Mouse (Mus musculus): Measurements from ENCODE around the gene Gif.

Gene Gif

GRCm38 (mm10) chr19:11747298-11747697 lies at the start of gene Gif:
Gif (plus strand) TSS chr19:11747554.
- DNase-seq (ENCODE audit: low read depth), result no peak

- DNase-seq (ENCODE audit: low read depth), result no peak
Observed at GRCm38 (mm10) chr19:11698342-11698741, 49.0 kb upstream of the Gif start.

- no peak for DNase-seq (ENCODE audit: low read depth)
Observed at GRCm38 (mm10) chr19:11712451-11712850, 34.9 kb upstream of the Gif start.

GRCm38 (mm10) chr19:11720071-11720470 lies 27.3 kb upstream of the Gif start:
- no peak for DNase-seq (ENCODE audit: low read depth)

- DNase-seq (ENCODE audit: low read depth), result no peak
Observed at GRCm38 (mm10) chr19:11723870-11724269, 23.5 kb upstream of the Gif start.

- DNase-seq (ENCODE audit: low read depth), result no peak
Observed at GRCm38 (mm10) chr19:11724275-11724674, 23.1 kb upstream of the Gif start.

- DNase-seq (ENCODE audit: low read depth), result no peak
Observed at GRCm38 (mm10) chr19:11725915-11726314, 21.4 kb upstream of the Gif start.

- no peak for DNase-seq (ENCODE audit: low read depth)
Observed at GRCm38 (mm10) chr19:11727304-11727703, 20.1 kb upstream of the Gif start.

GRCm38 (mm10) chr19:11730278-11730677 lies 17.1 kb upstream of the Gif start:
- no peak for DNase-seq (ENCODE audit: low read depth)

- DNase-seq (ENCODE audit: low read depth), result no peak
Observed at GRCm38 (mm10) chr19:11736455-11736854, 10.9 kb upstream of the Gif start.

GRCm38 (mm10) chr19:11745680-11746079 lies 1.7 kb upstream of the Gif start:
- DNase-seq (ENCODE audit: low read depth), result no peak

GRCm38 (mm10) chr19:11765059-11765458 lies 17.7 kb downstream of the Gif start:
- DNase-seq (ENCODE audit: low read depth), result no peak

GRCm38 (mm10) chr19:11766413-11766812 lies 19.1 kb downstream of the Gif start:
- no peak for DNase-seq (ENCODE audit: low read depth)

- no peak for DNase-seq (ENCODE audit: low read depth)
Observed at GRCm38 (mm10) chr19:11768163-11768562, 20.8 kb downstream of the Gif start.

- DNase-seq (ENCODE audit: low read depth), result no peak
Observed at GRCm38 (mm10) chr19:11769257-11769920, 22.0 kb downstream of the Gif start.

GRCm38 (mm10) chr19:11770205-11770892 lies 23.0 kb downstream of the Gif start, which contains the start of gene Mrpl16:
Mrpl16 (plus strand) TSS chr19:11770391.
- peak; percentile 92 for DNase-seq (ENCODE audit: low read depth)

GRCm38 (mm10) chr19:11777191-11777865 lies 30.0 kb downstream of the Gif start:
- peak; percentile 59 for DNase-seq (ENCODE audit: low read depth)

- no peak for DNase-seq (ENCODE audit: low read depth)
Observed at GRCm38 (mm10) chr19:11785409-11786154, 38.2 kb downstream of the Gif start.

- no peak for DNase-seq (ENCODE audit: low read depth)
Observed at GRCm38 (mm10) chr19:11787826-11788225, 40.5 kb downstream of the Gif start.

- no peak for DNase-seq (ENCODE audit: low read depth)
Observed at GRCm38 (mm10) chr19:11788876-11789275, 41.5 kb downstream of the Gif start.

GRCm38 (mm10) chr19:11791825-11792224 lies 44.5 kb downstream of the Gif start:
- DNase-seq (ENCODE audit: low read depth), result no peak

- DNase-seq (ENCODE audit: low read depth), result no peak
Observed at GRCm38 (mm10) chr19:11793741-11794359, 46.5 kb downstream of the Gif start.
